Mouse (Mus musculus): ENCODE data around the gene Hist1h3e. TPM values are rescaled to one million over a fixed set of nuclear protein-coding genes. Genes with fewer than 3 reads are reported as not detected.
"Not testable (repeated sequence)": the region's sequence is repeated elsewhere in the genome, so short reads cannot be mapped to it uniquely, and the experiment has no call there.

The Hist1h3e gene
- total RNA-seq, 1 experiment from 2014 or later: 54.4 TPM

DNA sequence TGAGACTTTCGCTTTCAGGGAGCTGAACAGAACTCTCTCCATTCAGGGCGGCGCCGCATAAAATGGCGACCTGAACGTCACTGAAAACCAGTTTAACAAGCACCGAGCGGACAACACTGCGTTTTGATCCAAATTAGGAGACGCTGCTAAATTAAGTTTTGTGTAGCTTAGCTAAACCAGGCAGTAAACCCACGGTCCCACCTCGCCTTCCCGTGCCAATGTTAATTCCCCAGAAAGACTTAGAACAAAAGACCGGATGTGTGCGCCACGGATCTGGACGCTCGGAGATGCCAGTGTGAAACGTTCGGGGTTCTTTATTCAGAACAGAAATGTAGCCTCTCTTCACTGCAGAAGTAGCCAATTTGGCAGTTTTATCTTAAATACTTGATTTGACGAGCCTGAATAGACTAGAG, 22.9 kb upstream of the Hist1h3e start:
- ATAC-seq (ENCODE audit: extremely low read depth, insufficient number of reproducible peaks, low FRiP score, poor library complexity, severe bottlenecking): peak; percentile 42; the same call in 1 of the 2 replicates

DNA sequence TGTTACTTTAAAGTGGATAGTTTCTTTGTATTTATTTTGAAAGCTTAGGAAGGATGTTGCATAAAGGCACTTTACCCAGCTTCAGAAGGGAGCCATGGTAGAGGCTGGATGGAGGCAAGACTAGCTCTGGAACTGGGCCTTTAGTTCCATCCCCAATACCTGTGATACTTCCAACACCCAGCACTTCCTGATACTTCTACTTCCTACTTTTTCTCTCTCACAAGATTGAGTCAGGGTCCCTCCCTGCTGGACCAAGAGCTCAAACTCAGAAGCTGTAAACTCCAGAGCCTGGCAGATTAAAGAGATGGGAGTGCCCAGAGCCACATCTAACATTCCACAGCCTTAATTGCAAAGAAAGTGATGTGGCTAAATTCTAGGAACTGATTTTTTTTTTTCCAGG, 22.2 kb upstream of the Hist1h3e start:
- no peak for ATAC-seq (ENCODE audit: extremely low read depth, insufficient number of reproducible peaks, low FRiP score, poor library complexity, severe bottlenecking)

DNA sequence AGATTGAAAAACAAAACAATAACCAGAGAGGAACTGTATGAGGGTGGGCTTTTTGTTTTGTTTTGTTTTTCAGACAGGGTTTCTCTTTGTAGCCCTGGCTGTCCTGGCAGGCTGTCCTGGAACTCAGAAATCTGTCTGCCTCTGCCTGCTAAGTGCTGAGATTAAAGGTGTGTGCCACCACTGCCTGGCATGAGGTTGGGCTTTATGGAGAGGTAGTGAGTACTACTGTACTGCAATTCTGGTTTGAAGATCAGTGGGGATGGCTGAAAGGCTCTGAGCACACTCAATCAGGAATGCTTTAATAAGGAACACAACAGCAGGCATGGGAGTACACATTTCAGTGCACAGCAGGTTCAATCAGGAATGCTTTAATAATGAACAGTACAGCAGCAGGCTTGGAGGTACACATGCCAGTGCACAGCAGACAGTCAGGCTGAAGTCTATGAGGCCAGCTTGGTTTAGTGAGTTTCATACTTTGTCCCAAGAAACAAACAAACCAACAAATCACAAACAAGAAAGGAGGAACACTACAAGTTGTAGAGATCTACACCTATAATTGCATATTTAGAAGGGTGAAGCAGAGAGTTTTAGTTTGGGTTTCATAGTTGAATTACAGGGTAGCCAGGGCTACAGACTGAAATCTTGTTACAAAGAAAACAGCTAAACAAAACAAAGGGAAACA, 21.4 kb upstream of the Hist1h3e start:
- no peak for ATAC-seq (ENCODE audit: extremely low read depth, insufficient number of reproducible peaks, low FRiP score, poor library complexity, severe bottlenecking)

DNA sequence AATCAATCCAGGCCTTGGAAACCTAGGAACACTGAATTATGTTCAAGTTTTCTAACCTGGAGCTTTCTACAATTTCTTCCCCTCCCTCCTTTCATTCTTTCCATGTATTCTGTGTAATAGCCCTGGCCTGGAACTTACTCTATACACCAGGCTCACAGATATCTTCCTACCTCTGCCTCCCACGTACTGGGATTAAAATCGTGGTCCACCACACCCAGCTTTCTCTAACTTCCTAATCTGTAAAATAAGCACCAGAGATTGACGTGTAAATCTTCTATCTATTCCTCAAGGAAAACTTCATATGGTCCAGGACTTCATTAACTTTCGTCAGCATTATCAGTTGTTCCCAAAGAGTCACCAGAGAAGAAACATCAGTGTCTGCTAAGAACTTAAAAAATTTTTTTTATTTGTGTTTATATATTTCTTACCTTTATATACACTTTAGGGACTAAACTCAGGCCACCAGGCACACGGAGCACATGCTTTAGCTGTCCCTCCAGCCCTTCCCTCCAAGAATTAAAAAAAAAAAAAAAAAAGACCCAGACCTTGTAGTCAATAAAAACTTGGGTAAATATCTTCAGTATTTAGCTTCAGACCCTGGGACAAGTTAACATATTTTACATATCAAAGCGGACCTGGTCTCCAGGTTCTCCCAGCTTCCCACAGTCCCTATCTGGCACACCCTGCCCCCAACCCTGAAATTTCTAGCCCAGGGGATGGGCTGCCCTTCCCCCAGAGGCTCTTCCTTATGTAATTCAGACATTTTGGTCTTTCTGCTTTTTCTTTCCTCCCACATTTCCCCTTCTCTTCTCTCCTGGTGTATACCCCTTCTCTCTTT, 20.3 kb upstream of the Hist1h3e start:
- ATAC-seq (ENCODE audit: extremely low read depth, insufficient number of reproducible peaks, low FRiP score, poor library complexity, severe bottlenecking): no peak

DNA sequence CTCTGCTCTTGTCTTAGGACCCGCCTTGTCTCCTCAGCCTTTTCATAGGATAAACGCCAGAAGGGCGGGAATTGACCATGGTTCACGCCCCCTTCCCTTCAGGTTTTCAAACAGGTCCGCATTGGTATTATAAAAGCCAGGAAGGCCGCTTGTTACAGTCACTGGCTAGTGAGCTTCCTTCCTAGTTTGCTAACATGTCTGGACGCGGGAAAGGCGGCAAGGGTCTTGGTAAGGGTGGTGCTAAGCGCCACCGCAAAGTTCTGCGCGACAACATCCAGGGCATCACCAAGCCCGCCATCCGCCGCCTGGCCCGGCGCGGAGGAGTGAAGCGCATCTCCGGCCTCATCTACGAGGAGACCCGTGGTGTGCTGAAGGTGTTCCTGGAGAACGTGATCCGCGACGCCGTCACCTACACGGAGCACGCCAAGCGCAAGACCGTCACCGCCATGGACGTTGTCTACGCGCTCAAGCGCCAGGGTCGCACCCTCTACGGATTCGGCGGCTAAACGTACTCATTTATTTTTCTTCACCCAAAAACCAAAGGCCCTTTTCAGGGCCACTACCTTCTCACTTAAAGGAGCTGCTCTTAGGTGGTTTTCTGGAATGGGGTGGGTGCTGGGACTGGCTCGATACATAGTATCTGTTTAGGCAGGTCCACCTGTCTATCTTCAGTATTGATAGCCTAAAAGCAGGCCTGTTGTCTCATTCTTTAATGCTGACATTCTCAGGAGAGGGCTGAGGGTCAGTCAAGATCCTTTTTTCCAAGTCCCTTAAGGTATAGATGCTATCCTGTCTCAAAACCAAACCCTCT, 19.4 kb upstream of the Hist1h3e start, which contains the start of gene Hist1h4d:
Gene Hist1h4d, plus strand, starts transcription at position 191 of the 811 bp plus-strand sequence.
- peak; percentile 62 for ATAC-seq (ENCODE audit: extremely low read depth, insufficient number of reproducible peaks, low FRiP score, poor library complexity, severe bottlenecking)

DNA sequence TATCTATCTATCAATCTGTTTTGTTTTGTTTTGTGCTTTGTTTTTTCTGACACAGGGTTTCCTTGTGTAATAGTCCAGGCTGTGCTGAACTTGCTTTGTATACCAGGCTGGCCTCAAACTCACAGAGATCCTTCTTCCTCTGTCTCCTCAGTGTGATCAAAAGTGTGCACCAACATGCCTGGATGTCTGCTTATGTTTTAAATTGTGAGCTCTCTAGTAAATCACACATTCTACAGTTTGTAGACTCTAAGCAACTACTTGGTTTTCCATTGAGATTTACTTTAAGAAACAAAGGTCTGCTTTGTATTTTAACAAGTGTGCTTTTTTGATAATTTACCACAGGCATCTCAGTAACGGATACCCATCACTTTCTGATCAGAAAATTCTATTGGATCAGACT, 15.7 kb upstream of the Hist1h3e start:
- ATAC-seq (ENCODE audit: extremely low read depth, insufficient number of reproducible peaks, low FRiP score, poor library complexity, severe bottlenecking): no peak

DNA sequence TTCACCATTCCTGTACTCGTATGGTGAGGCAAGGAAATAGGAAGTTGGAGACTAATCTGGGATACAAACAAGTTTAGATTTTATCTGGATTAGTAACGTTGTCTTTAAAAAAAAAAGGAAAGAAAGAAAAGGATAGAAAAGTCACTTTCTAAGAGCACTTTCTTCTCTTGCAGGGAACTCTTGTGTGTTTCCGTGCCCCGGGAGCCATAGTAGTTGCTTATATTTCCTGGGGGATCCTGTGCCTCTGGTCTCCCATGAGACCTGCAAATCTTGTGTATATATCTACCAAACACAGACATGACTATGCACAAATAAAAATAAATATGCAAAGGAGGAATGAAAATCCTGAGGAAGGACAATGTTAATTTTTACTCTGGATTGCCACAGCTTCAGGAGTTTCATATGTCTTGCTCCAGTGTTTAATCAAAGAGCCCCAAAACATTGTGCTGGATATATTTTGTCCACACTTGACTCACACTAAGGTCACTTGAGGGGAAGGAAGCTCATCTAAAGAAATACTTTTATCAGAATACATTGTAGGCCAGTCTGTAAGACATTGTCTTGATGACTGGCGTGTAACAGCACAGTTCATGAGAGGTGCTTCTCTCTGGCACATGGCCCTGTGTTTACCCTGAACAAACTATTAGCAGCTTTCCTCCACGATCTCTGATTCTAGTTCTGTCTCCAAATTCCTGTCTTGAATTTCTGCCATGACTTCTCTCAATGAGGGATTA, 14.9 kb upstream of the Hist1h3e start:
- no peak for ATAC-seq (ENCODE audit: extremely low read depth, insufficient number of reproducible peaks, low FRiP score, poor library complexity, severe bottlenecking)

DNA sequence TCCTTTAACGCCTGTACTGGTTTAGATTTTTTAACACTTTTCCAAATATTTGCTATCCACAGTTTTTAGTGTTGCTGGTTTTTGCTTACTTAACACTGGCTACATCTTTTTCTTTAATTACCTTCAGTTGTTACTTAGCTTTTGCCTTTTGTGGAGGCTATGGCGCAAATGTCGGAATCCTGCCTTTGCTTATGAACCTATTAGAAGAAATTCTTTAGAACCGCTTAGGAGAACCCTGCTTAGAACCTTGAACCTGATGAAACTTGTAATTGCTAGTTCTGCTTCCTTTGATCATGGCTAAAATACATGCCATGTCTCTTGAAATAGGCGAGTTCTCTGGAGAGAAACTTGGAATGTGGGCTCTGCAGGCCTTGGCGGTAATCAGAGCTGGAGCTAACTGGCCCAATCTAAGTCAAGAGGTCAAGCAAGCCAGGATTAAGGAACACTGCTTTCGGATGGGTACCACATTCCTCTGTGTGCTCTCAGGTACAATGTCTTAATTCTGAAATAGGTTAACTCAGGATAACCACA, 14.2 kb upstream of the Hist1h3e start:
- ATAC-seq (ENCODE audit: extremely low read depth, insufficient number of reproducible peaks, low FRiP score, poor library complexity, severe bottlenecking): no peak

DNA sequence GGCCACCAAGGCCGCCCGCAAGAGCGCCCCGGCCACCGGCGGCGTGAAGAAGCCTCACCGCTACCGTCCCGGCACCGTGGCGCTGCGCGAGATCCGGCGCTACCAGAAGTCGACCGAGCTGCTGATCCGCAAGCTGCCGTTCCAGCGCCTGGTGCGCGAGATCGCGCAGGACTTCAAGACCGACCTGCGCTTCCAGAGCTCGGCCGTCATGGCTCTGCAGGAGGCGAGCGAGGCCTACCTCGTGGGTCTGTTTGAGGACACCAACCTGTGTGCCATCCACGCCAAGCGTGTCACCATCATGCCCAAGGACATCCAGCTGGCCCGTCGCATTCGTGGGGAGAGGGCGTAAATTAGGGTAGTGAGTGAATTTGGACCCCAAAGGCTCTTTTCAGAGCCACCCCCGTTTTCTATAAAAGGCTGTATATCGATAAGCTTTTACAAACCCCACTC, 13.7 kb upstream of the Hist1h3e start:
- not testable (repeated sequence) for ATAC-seq (ENCODE audit: extremely low read depth, insufficient number of reproducible peaks, low FRiP score, poor library complexity, severe bottlenecking)

DNA sequence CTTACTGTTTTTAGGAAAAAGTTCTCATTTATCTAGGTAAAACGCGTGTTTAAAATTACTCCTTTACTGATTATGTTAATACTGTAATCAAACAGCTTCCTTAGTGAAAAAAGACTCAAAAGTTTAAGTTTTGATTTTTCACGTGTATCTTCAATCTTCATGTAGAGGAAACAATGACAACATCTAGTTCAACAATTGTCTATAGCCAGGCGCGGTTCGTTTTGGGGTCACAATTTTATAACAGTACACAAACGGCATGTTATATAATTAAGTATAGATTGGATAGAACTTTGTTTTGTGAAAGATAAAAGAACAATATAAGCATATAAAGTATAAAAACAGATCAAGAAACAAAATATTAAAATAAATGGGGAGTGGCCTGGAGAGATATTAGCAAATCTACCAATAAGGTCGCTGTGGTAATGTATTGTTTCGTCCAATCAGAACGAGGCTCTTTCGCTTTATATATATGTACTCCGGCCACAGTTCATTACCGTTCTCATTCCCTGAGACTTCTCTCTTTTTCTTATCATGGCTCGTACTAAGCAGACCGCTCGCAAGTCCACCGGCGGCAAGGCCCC, 13.2 kb upstream of the Hist1h3e start, which contains the start of gene Hist1h3d:
Gene Hist1h3d, plus strand, starts transcription at position 493 of the 581 bp plus-strand sequence.
- peak; percentile 53; the same call in 1 of the 2 replicates for ATAC-seq (ENCODE audit: extremely low read depth, insufficient number of reproducible peaks, low FRiP score, poor library complexity, severe bottlenecking)

DNA sequence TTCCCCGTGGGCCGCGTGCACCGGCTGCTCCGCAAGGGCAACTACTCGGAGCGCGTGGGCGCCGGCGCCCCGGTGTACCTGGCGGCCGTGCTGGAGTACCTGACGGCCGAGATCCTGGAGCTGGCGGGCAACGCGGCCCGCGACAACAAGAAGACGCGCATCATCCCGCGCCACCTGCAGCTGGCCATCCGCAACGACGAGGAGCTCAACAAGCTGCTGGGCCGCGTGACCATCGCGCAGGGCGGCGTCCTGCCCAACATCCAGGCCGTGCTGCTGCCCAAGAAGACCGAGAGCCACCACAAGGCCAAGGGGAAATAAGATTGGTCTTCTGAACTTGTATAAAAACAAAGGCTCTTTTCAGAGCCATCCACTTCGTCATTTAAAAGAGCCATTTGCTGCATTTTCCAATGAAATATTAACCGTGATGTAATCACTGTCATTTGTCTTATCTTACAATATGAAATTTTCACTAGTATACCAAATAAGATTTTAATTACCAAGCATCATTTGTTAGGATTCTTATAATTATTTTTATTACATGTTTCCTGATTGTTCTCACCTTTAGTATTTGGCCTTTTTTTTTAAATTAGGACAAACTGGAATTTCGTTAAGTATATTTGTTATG, 12.5 kb upstream of the Hist1h3e start:
- not testable (repeated sequence) for ATAC-seq (ENCODE audit: extremely low read depth, insufficient number of reproducible peaks, low FRiP score, poor library complexity, severe bottlenecking)

DNA sequence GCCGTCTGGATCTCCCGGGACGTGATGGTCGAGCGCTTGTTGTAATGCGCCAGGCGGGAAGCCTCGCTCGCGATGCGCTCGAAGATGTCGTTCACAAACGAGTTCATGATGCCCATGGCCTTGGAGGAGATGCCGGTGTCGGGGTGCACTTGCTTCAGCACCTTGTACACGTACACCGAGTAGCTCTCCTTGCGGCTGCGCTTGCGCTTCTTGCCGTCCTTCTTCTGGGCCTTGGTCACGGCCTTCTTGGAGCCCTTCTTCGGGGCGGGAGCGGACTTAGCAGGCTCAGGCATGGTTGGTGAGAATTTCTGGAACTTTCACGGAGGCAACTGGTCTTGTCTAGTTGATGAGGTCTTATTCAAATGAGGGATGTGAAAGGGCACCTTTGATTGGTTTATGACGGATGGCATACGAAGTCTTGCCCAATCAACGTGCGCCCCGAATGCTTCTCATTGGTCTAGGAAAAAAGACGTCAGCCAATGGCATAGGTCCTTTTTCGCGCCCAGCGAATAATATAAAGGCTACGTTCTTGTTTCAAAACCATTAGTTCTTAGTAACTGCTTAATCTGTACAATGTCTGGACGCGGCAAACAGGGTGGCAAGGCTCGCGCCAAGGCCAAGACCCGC, 11.8 kb upstream of the Hist1h3e start, which contains the start of the genes Hist1h2bf and Hist1h2ad:
Gene Hist1h2bf, minus strand, starts transcription at position 299 of the 627 bp plus-strand sequence.
Gene Hist1h2ad, plus strand, starts transcription at position 484 of the 627 bp plus-strand sequence.
- ATAC-seq (ENCODE audit: extremely low read depth, insufficient number of reproducible peaks, low FRiP score, poor library complexity, severe bottlenecking): peak; percentile 91

DNA sequence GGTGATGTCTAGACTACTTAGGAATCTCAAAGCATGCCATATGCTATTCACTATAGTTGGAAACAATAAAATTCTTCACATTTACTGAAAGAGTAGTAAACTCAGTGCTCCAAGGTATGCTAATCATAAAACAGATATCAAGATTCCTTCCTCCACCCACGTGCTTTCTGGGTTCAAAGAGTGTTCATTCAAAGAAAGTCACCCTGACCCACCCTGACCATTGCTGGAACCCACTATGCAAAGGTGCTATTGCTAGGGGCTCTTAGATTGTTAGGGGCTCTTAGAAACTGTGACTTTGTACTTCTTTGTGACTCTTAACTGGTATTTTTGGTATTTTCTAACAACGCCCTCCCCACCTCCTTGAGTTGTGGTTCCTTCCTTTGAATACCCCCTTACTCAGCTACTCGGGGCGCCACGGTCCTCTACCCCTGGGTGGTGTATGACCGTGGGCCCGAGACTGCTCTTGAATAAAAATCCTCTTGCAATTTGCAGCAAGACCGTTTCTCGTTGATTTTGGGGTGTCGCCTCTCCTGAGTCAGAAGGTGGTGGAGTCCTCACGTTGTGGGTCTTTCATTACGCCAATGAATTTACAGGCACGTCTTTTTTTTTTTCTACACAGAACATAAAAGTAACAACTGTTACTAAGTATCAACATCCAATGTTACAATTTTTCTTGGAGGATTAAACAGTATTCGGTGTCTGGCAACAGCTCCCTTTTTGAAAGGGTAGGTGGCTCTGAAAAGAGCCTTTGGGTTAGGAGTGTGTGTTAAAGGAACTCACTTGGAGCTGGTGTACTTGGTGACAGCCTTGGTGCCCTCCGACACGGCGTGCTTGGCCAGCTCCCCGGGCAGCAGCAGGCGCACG, 11.1 kb upstream of the Hist1h3e start:
- ATAC-seq (ENCODE audit: extremely low read depth, insufficient number of reproducible peaks, low FRiP score, poor library complexity, severe bottlenecking): not testable (repeated sequence)

DNA sequence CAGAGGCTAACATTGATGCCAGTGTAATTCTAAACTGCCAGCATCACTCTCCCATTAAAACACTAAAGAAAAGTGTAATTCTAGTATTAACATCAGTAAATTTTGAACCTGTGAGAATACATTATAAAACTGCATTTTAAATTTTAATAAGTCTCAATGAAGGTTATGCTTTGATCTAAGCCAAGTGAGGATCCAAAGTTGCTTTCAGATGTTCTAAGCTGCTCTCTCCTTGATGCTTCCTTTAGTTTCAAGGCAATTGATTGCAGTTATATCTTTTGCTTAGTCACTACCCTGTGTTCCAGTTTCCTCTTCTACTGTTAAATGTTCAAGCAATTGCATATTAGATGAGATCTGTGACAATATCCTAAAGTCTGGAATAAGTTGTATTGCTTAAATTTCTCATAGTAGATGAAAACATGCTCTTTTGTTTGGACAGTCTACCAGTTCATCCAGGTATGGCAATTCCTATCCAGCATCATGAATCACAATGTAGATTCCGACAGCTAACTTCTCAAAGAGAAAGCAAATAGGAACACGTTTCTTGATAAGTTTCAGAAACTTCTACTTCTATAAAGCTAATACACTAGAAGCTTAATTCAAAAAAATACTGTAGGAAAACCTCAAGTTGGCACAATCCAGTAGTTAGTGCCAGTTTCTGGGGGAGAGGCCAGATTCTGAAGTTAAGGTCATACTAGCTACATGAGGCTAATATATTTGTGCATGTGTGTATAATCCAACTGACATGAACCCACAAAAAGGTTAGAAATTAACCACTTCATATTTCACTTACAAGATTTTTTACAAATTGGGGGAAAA, 10.3 kb upstream of the Hist1h3e start:
- ATAC-seq (ENCODE audit: extremely low read depth, insufficient number of reproducible peaks, low FRiP score, poor library complexity, severe bottlenecking): no peak

DNA sequence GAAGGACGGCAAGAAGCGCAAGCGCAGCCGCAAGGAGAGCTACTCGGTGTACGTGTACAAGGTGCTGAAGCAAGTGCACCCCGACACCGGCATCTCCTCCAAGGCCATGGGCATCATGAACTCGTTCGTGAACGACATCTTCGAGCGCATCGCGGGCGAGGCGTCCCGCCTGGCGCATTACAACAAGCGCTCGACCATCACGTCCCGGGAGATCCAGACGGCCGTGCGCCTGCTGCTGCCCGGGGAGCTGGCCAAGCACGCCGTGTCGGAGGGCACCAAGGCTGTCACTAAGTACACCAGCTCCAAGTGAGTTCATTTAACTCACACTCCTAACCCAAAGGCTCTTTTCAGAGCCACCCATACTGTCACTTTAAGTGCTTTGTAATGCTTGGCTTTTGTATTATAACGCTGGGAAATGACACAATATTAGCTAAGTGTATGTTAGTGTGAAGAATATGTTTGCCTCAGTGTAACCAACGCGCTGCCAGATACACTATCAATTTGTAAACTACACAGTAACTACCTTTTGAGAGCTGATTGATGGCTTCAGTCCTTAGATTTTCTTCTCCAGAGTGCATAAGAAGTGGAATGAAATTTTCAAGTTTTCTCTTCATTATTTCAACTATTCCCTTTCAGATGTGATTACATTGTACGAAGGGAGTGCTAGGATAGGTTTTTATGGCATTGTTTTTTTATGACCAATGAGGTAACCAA, 9.5 kb upstream of the Hist1h3e start:
- ATAC-seq (ENCODE audit: extremely low read depth, insufficient number of reproducible peaks, low FRiP score, poor library complexity, severe bottlenecking): not testable (repeated sequence)
